Mouse (Mus musculus): ENCODE measurements at regions not wholly inside any gene's neighbourhood (a gene's known extent, or its start where the extent isn't known, plus 50 kb on each side); places are given as distances from the start of the nearest gene placed in this dataset.

DNA sequence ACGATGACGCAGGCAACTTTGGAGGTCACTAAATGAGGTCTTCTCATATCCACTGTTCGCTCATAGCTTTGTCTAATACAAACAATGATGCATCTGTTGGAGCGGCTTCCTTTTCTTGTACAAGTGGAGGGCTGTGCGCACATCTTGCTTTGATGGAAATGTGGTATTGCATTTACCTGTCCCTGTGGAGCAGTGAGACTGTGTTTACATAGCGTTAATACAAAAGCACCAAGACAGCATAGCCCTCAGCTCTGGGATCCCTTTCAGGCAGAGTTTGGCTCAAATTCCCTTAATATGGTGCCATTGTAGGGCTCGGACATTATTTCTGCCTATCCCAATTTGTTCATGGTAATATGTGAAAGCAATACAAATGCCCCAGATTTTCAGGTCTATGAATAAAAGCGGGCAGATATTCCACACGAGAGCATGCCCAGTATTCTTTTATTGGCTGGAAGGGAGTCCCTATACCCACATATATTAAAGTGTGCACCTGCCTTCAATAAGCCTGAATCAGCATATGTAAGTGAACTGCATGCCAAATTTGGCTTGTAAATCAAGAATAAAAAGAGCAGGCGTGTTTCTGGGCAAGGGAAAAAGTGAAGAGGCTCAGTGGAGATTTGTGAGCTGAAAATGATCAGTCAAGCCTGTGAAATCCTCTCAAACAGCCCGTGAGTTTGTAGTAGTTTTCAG lies 236.6 kb downstream of the Fgf9 start:
- TF ChIP-seq TCF12 (IDR thresholded peaks at IDR 0.05; ENCODE audit: low read depth, low read length) (no peak), CTCF (conservative IDR thresholded peaks at IDR 0.05 in 1 of 2, IDR thresholded peaks at IDR 0.05 in 1 of 2; ENCODE audit: low read depth in 2 of 2, low read length in 2 of 2) (no peak), NRF1 (IDR thresholded peaks at IDR 0.05; ENCODE audit: low read depth, low read length) (no peak), RCOR1 (conservative IDR thresholded peaks at IDR 0.05; ENCODE audit: low read depth, low read length) (no peak), BHLHE40 (IDR thresholded peaks at IDR 0.05; ENCODE audit: low read depth, low read length) (no peak)

Data from CH12.LX (cell line).